Mouse (Mus musculus) olfactory bulb, adult 2 months (tissue): ENCODE results near the gene Eif4g2.

Experiments used
- CTCF ChIP-seq: fragments of 200-500 bp; IDR thresholded peaks from 2 replicates; pipeline ENCODE4 v1.5.1; 2012; ENCODE audit warnings: low read depth, mild to moderate bottlenecking, low read length, moderate library complexity; ENCODE audit not compliant: insufficient read depth
- POLR2A ChIP-seq: fragments of 200-500 bp; IDR thresholded peaks from 2 replicates; pipeline ENCODE4 v1.6.1; 2012; ENCODE audit warnings: mild to moderate bottlenecking, low read depth, low read length, moderate library complexity; ENCODE audit not compliant: insufficient read depth

DNA sequence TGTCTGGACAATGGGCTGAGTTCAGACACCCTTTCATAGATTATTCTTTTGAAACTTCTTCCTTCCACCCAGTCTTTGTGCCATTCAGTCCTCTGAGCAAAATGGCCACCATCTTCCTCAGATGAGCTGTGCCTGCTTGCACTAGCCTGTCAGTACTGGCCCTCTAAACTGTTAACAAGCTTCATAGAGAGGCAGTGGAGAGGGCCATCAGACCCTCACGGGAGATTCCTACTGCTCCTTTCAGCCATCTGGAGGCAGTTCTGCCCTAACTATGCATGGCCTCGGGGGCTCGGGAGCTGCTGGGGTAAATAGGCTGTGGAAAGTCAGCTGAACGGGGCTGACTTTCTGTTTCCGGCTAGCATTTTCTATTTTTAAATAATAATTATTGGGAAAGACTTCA, 23.3 kb downstream of the Eif4g2 start:
- TF ChIP-seq CTCF = no peak
- no peak for TF ChIP-seq POLR2A
